Mouse (Mus musculus) neural tube, postnatal 0 days (tissue): ENCODE data around the gene Fbxo40. TPM values are rescaled to one million over a fixed set of nuclear protein-coding genes. Genes with fewer than 3 reads are reported as not detected.

Experiments
- polyA plus RNA-seq: library from polyadenylated mRNA; unstranded; fragments of >200 nt; fragmentation: Nextera tagmentation; extraction: Ambion mirVana; gene quantifications from 2 replicates; pipeline ENCODE4 v1.2.1, GENCODE M21; 2015

The Fbxo40 gene
- 0.17 TPM in 1 of 2 replicates, not detected in the other for polyA plus RNA-seq

GRCm38 (mm10) chr16:36989999-36990625 lies at the start of gene Fbxo40:
TSS of gene Fbxo40 (minus strand) at chr16:36990467.

DNA sequence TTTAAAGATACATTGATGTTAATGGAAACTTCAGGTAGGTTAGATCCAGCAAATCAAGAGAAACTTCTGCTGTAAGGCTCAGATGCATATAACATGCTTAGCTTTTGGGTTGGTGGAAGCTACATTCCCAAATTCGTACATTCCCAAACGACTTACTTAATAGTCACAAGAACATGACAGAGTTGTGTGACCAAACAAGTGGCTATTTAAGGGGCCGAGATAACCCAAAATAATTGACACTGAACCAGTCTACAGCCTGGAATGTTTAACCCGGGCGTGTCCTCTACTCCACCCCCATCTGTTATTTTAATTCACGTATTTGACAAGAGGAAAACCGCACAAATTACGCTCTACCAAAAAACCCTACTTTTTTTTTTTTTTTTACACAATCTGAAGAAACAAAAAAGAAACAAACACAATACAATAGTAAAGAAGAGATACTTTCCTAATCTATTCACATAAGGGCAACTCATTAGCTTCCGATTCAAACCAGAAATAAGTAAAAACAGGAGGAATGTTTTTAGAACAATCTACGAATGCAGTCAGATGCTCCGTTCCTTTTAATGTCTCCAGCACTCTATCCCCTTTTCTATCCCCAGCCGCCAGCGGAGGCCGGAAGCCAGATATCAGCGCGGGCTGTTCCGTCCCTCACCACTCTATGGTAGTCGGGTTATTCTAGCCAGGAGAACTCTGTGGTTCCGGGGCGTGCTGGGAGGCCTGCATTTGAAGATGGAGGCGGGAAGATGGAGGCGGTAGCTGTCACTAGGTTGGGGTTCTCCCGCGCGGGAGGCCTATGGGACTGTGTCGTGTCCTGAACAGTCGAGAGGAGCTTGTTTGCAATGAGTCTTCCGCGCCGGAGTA lies 21.0 kb upstream of the Fbxo40 start, which contains the start of gene Polq:
Polq (plus strand) TSS at position 726 of the 861 bp plus-strand sequence.

GRCm38 (mm10) chr16:36934841-36935620 lies 55.2 kb downstream of the Fbxo40 start, which contains the start of gene Hcls1:
TSS of gene Hcls1 (plus strand) at chr16:36934983.

Other genes with a start within 250 kb of the Fbxo40 start
- gene Slc15a2, start 205.5 kb downstream of the Fbxo40 start, polyA plus RNA-seq: 34.2 and 37.3 TPM in 2 replicates
- 48.2 and 54.4 TPM in 2 replicates for gene Iqcb1, start 162.1 kb downstream of the Fbxo40 start, polyA plus RNA-seq
- 0.39 and 0.71 TPM in 2 replicates for gene Eaf2, start 115.5 kb downstream of the Fbxo40 start, polyA plus RNA-seq
- gene Golgb1, start 115.3 kb downstream of the Fbxo40 start, polyA plus RNA-seq: 84.9 and 98.8 TPM in 2 replicates
- 3.7 and 4.0 TPM in 2 replicates for gene Hcls1, start 55.5 kb downstream of the Fbxo40 start, polyA plus RNA-seq
- gene Polq, start 21.3 kb upstream of the Fbxo40 start, polyA plus RNA-seq: 0.92 and 1.9 TPM in 2 replicates